Mouse (Mus musculus) left cerebral cortex, adult 9 months (tissue): ENCODE measurements around the gene Nckap5.
A peak's percentile ranks its signal among the peaks of the same experiment; 100 is the strongest.

ENCODE experiments used
- DNase-seq, 2 experiments: peaks; one replicate each; pipeline ENCODE4 v3.0.0; 2022; ENCODE audit warnings: low spot score in 2 of 2

Nckap5 gene

GRCm38 (mm10) chr1:126622036-126622435, 208.6 kb downstream of the Nckap5 start:
- DNase-seq = no peak

- no peak for DNase-seq
Observed at GRCm38 (mm10) chr1:126617464-126618041, 213.0 kb downstream of the Nckap5 start.

DNA sequence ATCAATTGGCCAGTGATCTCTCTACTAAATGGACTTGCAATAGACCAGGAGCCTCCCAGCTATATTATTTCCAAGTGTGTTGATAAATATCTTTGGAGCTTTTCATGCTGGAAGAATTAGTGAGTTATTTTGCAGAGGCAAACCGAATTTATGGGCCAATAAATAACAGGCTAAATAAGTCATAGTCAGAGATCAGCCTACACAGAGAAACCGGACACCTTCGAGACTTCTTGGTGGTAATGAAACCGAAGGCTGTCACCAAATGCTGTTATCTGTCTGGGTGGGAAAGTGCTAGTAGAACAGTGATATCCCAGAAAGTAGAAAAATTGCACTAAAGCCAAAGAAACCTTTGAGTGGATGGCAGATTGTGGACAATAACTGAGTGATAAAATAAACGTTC, 213.6 kb downstream of the Nckap5 start:
- DNase-seq = no peak

- DNase-seq = no peak
Observed at GRCm38 (mm10) chr1:126612916-126613315, 217.7 kb downstream of the Nckap5 start.

- DNase-seq = no peak
Observed at GRCm38 (mm10) chr1:126608586-126608985, 222.0 kb downstream of the Nckap5 start.

GRCm38 (mm10) chr1:126606189-126607080, 224.2 kb downstream of the Nckap5 start:
- no peak for DNase-seq

DNA sequence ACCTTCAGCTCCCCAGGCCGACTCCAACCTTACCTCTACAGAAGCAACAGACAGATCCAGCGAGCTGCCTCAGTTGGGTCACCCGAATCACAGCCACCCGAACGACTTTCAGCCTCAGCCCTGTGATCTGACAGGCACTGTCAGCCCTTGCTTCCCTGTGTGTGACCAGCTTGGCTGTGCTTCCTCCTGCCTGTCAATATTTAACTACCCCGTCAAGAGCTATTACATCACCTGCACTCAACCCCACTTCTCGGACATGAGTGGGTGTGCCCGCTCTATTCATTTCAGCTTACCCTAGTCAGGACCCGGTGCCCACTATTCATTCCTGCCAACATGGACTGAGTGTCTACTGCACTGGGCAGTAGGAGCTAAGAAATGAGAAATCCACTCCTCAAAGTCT, 226.0 kb downstream of the Nckap5 start:
- DNase-seq = no peak

DNA sequence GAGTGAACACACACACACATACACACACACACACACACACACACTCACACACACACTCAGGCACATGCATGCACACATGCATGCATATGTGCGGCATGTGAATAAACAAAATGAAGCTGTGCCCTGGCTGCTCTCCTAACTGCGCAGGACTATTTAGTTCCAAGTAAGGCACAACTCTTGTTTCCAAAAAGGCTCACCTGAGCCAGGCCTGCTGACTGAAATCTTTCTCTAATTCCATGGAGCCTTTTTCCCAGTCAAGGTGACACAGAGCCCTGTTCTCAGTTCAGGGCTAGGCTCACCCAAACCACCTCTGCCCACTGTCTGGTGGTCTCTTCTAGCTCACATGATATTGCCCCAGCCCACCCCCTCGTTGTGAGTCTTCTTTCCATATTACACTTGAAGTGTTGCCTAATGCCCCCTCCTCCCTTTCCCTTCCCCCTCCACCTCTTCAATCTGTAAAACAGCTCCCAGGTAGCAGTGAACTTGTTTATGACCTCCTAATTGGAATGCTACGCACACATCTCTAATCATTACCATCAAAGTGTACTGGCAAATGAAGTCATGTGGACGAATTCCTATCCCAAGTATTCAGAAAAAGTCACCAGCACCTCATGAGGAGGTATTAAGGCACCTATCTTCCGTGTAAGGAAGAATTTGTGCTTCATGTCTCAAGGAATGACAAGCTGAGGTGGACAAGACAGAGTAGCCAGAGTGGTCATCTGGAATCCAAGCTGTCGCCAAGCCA, 226.7 kb downstream of the Nckap5 start:
- DNase-seq = no peak

DNA sequence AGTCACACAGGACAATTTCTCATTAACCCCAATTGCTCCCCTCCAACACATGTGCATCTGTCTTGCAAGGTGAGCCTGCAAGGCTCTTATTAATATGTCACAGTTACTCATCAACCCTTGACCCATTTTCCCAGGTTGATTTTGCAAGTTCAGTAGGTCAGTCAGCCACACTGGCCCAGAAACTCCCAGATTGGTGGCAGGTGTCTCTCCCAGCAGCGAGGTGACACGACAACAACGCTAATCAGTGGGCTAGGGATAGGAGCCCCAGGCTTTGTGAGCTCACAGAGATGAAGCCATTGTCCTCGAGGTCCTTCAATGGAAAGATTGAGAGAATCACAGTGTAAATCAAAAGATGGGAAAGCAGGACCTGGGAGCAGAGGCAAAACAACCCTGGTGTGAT, 230.0 kb downstream of the Nckap5 start:
- DNase-seq = no peak

DNA sequence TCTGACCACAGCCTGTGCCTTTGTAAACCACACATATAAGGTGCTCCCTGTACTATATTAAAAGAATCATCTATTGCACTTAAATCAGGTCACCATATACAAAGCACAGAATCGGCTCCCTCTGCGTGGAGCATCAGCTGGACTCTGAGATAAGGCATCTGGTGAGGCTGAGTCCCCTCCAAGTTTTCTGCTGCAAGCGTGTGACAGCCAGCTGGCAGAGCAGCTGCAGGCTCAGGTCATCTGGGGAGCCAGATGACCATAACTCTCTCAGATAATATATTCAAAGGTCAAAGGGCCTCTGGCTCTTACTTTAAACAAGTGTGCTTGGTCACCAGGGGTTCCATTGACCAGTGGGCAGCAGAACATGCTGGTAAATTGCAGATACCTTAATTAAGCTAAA, 233.2 kb downstream of the Nckap5 start:
- no peak for DNase-seq

DNA sequence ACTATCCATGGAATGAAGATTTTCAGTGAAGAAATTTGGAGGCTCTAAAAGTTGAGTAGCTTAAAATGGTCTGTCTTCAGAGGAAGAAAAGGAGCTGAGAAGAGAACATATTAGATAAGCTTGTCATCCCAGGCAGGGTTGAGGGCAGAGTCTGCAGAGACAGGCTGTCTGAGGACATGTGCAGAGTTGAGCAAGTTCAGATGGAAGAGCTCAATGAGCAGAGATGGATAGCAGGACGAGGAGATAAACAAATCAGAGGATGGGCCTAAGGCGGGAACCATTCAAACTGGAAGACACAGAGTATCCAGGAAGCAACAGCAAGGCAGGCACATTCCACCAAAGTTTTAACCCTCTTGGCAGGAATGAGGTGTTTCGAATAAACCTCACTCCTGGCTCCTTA, 235.8 kb downstream of the Nckap5 start:
- DNase-seq = no peak

- DNase-seq = no peak
Observed at GRCm38 (mm10) chr1:126593044-126593805, 237.4 kb downstream of the Nckap5 start.

- DNase-seq = no peak
Observed at GRCm38 (mm10) chr1:126590911-126591310, 239.7 kb downstream of the Nckap5 start.

- DNase-seq = no peak
Observed at GRCm38 (mm10) chr1:126578163-126578562, 252.4 kb downstream of the Nckap5 start.

GRCm38 (mm10) chr1:126574295-126574694, 256.3 kb downstream of the Nckap5 start:
- no peak for DNase-seq

DNA sequence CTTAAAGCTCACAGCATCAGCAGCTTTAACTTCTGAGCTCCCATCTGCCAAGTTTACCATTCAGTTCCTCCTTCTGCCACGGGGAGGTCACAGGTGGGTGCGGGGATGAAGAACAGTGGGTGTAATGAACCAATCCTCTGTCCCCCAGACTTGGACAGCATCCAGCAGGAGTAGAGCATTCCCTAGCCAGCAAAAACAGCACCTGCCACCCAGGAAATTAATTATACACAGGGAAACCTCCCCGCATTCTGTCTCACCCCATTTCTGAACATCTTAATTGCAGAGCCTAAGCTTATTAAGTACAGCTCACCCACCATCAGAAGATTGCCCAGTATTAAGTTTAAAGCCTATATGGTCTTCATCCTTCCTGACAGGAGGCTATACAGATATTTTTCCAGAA, 256.9 kb downstream of the Nckap5 start:
- DNase-seq = no peak

DNA sequence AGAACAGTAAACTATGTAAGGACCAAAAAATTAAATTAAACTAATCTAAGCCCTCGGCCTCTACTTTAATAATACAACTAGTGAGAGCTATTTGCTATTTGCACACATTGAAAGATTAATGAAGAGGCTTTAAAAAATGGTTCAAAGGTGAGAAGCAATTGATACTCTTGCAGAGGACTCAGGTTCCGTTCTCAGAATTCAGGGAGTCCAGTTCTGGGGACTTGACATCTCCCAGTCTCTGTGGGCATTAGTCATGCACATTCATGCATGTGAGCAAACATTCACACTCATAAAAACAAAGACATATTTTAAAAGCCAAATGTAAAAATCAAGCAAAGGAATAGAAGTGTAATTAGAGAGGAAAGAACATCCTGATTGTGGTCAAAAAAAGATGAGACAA, 257.5 kb downstream of the Nckap5 start:
- no peak for DNase-seq

GRCm38 (mm10) chr1:126569611-126570238, 260.9 kb downstream of the Nckap5 start:
- no peak for DNase-seq

- peak in 1 of 2 experiments; percentile 30 for DNase-seq
Observed at GRCm38 (mm10) chr1:126568520-126569197, 261.9 kb downstream of the Nckap5 start.

DNA sequence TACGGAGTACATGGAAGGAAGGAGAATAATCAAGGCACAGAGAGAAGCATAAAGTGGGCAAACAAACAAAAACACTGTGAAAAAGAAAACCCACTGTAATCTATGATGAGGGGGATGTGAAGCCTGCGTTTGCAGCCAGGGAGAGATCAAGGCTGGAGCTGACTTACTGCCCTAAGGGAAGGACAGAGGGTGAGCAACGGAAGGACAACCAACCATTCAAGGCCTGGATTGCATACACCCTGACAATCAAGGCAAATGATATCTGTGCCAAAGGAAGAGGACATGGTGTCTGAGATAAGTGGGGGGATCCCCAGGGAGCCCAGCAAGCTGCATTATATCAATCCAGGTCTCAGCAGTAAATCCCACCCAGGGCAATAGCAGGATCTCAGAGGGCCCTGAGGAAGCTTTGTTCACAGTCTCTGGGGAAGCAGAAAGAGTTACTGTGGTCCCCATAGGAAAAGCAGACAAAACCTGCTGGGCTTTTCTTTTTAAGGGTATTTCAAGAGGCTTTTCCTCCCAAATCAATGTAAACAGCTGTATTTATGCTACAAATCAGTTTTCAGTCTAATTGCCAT, 265.4 kb downstream of the Nckap5 start:
- no peak for DNase-seq
